ENCODE assay signal across 19 mouse cellular contexts in genomic region chr1:177562589-177562912, GRCm38 (mm10).
DNase-seq lines count a peak whose midpoint lies in the region; ATAC-seq and TF ChIP-seq lines count a peak whose summit lies in the region.
"Had no signal": no experiment of that assay in that cellular context is flagged by ENCODE, and none has a peak within 500 bp of the region (broad histone marks: within the 10 kb centered on the region; RNA-seq: fewer than 3 reads in every experiment).

No protein-coding gene starts in this region.

- peak; percentile 78 for ATAC-seq in neural tube, embryonic 11.5 days (ENCODE audit: insufficient read depth, low FRiP score, low TSS enrichment)
- ATAC-seq in hindbrain, postnatal 0 days, result 0 out of 2 replicates have a peak, but pooled peaks have one; percentile 21
- ATAC-seq in midbrain, embryonic 16.5 days, result no peak
- ATAC-seq in intestine, embryonic 16.5 days, result no peak

- H3K4me1 ChIP-seq in neural tube, embryonic 11.5 days (ENCODE audit: control insufficient read depth, insufficient read depth, low read length), result peaks cover 5% of the 10 kb centered on the region
- 0 out of 2 replicates have a peak, but pooled peaks cover 3% of the 10 kb centered on the region for H3K4me1 ChIP-seq in hindbrain, postnatal 0 days (ENCODE audit: insufficient read depth, low read length)
- H3K4me1 ChIP-seq in midbrain, embryonic 16.5 days (ENCODE audit: control insufficient read depth, insufficient read depth, low read length), result peaks cover 7% of the 10 kb centered on the region; the same call in 1 of the 2 replicates
- peaks cover 5% of the 10 kb centered on the region for H3K4me1 ChIP-seq in intestine, embryonic 16.5 days (ENCODE audit: control insufficient read depth, insufficient read depth, low read length)
- H3K4me1 ChIP-seq: liver, embryonic 13.5 days had no signal

- H3K9ac ChIP-seq in neural tube, embryonic 11.5 days (ENCODE audit: low read length), result no peak overlapping the region
- no peak overlapping the region for H3K9ac ChIP-seq in hindbrain, postnatal 0 days (replicated peaks; ENCODE audit: low read length)
- no peak overlapping the region for H3K9ac ChIP-seq in midbrain, embryonic 16.5 days (ENCODE audit: low read depth, low read length)
- H3K9ac ChIP-seq in intestine, embryonic 16.5 days (ENCODE audit: low read depth, low read length), result no peak overlapping the region
- H3K9ac ChIP-seq: embryonic facial prominence, embryonic 12.5 days; limb, embryonic 13.5 days; liver, embryonic 13.5 days; lung, embryonic 14.5 days had no signal

- WGBS in neural tube, embryonic 11.5 days, result 31% methylated on average over 5 of the region's 5 CpGs
- WGBS in hindbrain, postnatal 0 days, result 20% methylated on average over 5 of the region's 5 CpGs
- 21% methylated on average over 5 of the region's 5 CpGs for WGBS in midbrain, embryonic 16.5 days
- WGBS in intestine, embryonic 16.5 days, result 73% methylated on average over 5 of the region's 5 CpGs

- TF ChIP-seq CTCF in hindbrain, postnatal 0 days (IDR thresholded peaks at IDR 0.05; ENCODE audit: low read depth), result no peak

- no peaks in the 10 kb centered on the region for H3K9me3 ChIP-seq in neural tube, embryonic 11.5 days (ENCODE audit: control insufficient read depth, low read length)
- H3K9me3 ChIP-seq in hindbrain, postnatal 0 days (ENCODE audit: low read length), result no peaks in the 10 kb centered on the region
- no peaks in the 10 kb centered on the region for H3K9me3 ChIP-seq in midbrain, embryonic 16.5 days (replicated peaks; ENCODE audit: control insufficient read depth, low read length, poor library complexity, severe bottlenecking)
- no peaks in the 10 kb centered on the region for H3K9me3 ChIP-seq in intestine, embryonic 16.5 days (ENCODE audit: control insufficient read depth, low read length)
- H3K9me3 ChIP-seq: embryonic facial prominence, embryonic 12.5 days; limb, embryonic 13.5 days; liver, embryonic 13.5 days had no signal

- DNase-seq in neural tube, embryonic 11.5 days (ENCODE audit: low spot score), result no peak
- DNase-seq in neural tube, embryonic 10.5 days (ENCODE audit: extremely low spot score, low spot score), result no peak
- no peak for DNase-seq in hindbrain, postnatal 0 days (ENCODE audit: low spot score)
- DNase-seq in adrenal gland, postnatal 10 days, result no peak
- DNase-seq in adrenal gland, postnatal 4 days (ENCODE audit: low spot score in 2 of 2), result no peak
- DNase-seq: cerebellum, adult 8-10 months; gastrocnemius, adult 2 months; heart, adult 18-20 months; kidney, adult 2 months; kidney, postnatal 10 days; liver, embryonic 13.5 days; lung, embryonic 14.5 days; right cerebral cortex, postnatal 4 days had no signal

- H3K27me3 ChIP-seq in neural tube, embryonic 11.5 days (ENCODE audit: control insufficient read depth, insufficient read depth, low read length), result no peaks in the 10 kb centered on the region
- H3K27me3 ChIP-seq in hindbrain, postnatal 0 days (ENCODE audit: insufficient read depth, low read length), result no peaks in the 10 kb centered on the region
- H3K27me3 ChIP-seq in midbrain, embryonic 16.5 days (ENCODE audit: control insufficient read depth, insufficient read depth, low read depth, low read length), result no peaks in the 10 kb centered on the region
- no peaks in the 10 kb centered on the region for H3K27me3 ChIP-seq in intestine, embryonic 16.5 days (replicated peaks; ENCODE audit: control insufficient read depth, insufficient read depth, low read length)
- H3K27me3 ChIP-seq: embryonic facial prominence, embryonic 12.5 days; limb, embryonic 13.5 days; liver, embryonic 13.5 days had no signal

- 0 out of 2 replicates have a peak overlapping the region, but pooled peaks have one; percentile 19 for H3K4me2 ChIP-seq in neural tube, embryonic 11.5 days (ENCODE audit: low read depth)
- peak overlapping the region; percentile 34; the same call in 1 of the 2 replicates for H3K4me2 ChIP-seq in hindbrain, postnatal 0 days (ENCODE audit: low read depth, low read length)
- H3K4me2 ChIP-seq in midbrain, embryonic 16.5 days (ENCODE audit: low read length), result peak overlapping the region; percentile 44
- no peak overlapping the region for H3K4me2 ChIP-seq in intestine, embryonic 16.5 days (ENCODE audit: low read depth, low read length)
- H3K4me2 ChIP-seq: embryonic facial prominence, embryonic 12.5 days; limb, embryonic 13.5 days; liver, embryonic 13.5 days; lung, embryonic 14.5 days had no signal

- H3K4me3 ChIP-seq in neural tube, embryonic 11.5 days (ENCODE audit: low read depth, low read length), result no peak overlapping the region
- no peak overlapping the region for H3K4me3 ChIP-seq in hindbrain, postnatal 0 days (ENCODE audit: low read length)
- no peak overlapping the region; the same call in 1 of the 2 replicates for H3K4me3 ChIP-seq in midbrain, embryonic 16.5 days (ENCODE audit: low read depth, low read length)
- H3K4me3 ChIP-seq in intestine, embryonic 16.5 days (ENCODE audit: low read length), result no peak overlapping the region
- H3K4me3 ChIP-seq: embryonic facial prominence, embryonic 12.5 days; erythroblast, embryonic 14.5 days; gastrocnemius, adult 2 months; limb, embryonic 13.5 days; liver, embryonic 13.5 days had no signal

- peak overlapping the region; percentile 60; the same call in 1 of the 2 replicates for H3K27ac ChIP-seq in neural tube, embryonic 11.5 days (ENCODE audit: low read depth, low read length)
- H3K27ac ChIP-seq in hindbrain, postnatal 0 days, result no peak overlapping the region
- H3K27ac ChIP-seq in midbrain, embryonic 16.5 days (ENCODE audit: low read length), result no peak overlapping the region
- no peak overlapping the region for H3K27ac ChIP-seq in intestine, embryonic 16.5 days (ENCODE audit: low read length)
- H3K27ac ChIP-seq: embryonic facial prominence, embryonic 12.5 days; gastrocnemius, adult 2 months; limb, embryonic 13.5 days; liver, embryonic 13.5 days; macrophage had no signal

- H3K36me3 ChIP-seq in neural tube, embryonic 11.5 days (ENCODE audit: control insufficient read depth, insufficient read depth, low read length), result no peaks in the 10 kb centered on the region
- no peaks in the 10 kb centered on the region for H3K36me3 ChIP-seq in hindbrain, postnatal 0 days (ENCODE audit: insufficient read depth, low read length)
- H3K36me3 ChIP-seq in midbrain, embryonic 16.5 days (ENCODE audit: control insufficient read depth, insufficient read depth, low read length), result no peaks in the 10 kb centered on the region
- H3K36me3 ChIP-seq in intestine, embryonic 16.5 days (ENCODE audit: control insufficient read depth, insufficient read depth, low read length), result no peaks in the 10 kb centered on the region
- H3K36me3 ChIP-seq: embryonic facial prominence, embryonic 12.5 days; limb, embryonic 13.5 days; liver, embryonic 13.5 days had no signal

Comparison
In these comparisons a context has a peak if more than half of its experiments do, and no peak if none do; other contexts are left out.
1. ATAC-seq: peak in neural tube, embryonic 11.5 days (single experiment) and hindbrain, postnatal 0 days (single experiment); none in midbrain, embryonic 16.5 days (single experiment) and intestine, embryonic 16.5 days (single experiment).